Mouse (Mus musculus) olfactory bulb, adult 2 months (tissue): Measurements from ENCODE around the gene Sfxn5. TPM values are rescaled to one million over a fixed set of nuclear protein-coding genes. Genes with fewer than 3 reads are reported as not detected.

Experiments used
- H3K27ac ChIP-seq: fragments of 200-500 bp; 2 replicates; pipeline ENCODE4 v1.5.1; 2012; ENCODE audit warnings: low read depth, low read length; ENCODE audit not compliant: insufficient read depth
- H3K4me1 ChIP-seq: fragments of 200-500 bp; 2 replicates; pipeline ENCODE4 v1.6.1; 2012; ENCODE audit warnings: low read length; ENCODE audit not compliant: control insufficient read depth, insufficient read depth
- H3K4me3 ChIP-seq: fragments of 200-500 bp; 2 replicates; pipeline ENCODE4 v1.5.1; 2012; ENCODE audit warnings: mild to moderate bottlenecking, low read depth, low read length, moderate library complexity; ENCODE audit not compliant: insufficient read depth
- CTCF ChIP-seq: fragments of 200-500 bp; IDR thresholded peaks from 2 replicates; pipeline ENCODE4 v1.5.1; 2012; ENCODE audit warnings: low read depth, mild to moderate bottlenecking, low read length, moderate library complexity; ENCODE audit not compliant: insufficient read depth
- POLR2A ChIP-seq: fragments of 200-500 bp; IDR thresholded peaks from 2 replicates; pipeline ENCODE4 v1.6.1; 2012; ENCODE audit warnings: mild to moderate bottlenecking, low read depth, low read length, moderate library complexity; ENCODE audit not compliant: insufficient read depth
- WGBS: fragments of 180-500 bp; shearing (Covaris S2); methylation state at CpG from one replicate; pipeline ENCODE4 v1.1.7; 2018; 5-methylcytosine and 5-hydroxymethylcytosine counted together
- polyA plus RNA-seq: library from polyadenylated mRNA; stranded (reverse); fragments of >200 nt; gene quantifications from 2 replicates; pipeline ENCODE4 v1.2.4, GENCODE M21; 2012; ENCODE audit warnings: low replicate concordance; ENCODE audit not compliant: missing spikeins, insufficient read depth, insufficient read length

Sfxn5 gene
- polyA plus RNA-seq, 1 experiment, result not detected

- H3K4me1 ChIP-seq, result peaks cover 12% of the 10 kb centered on the region
- no peak overlapping the region for H3K27ac ChIP-seq
- no peak for TF ChIP-seq POLR2A
- TF ChIP-seq CTCF, result no peak
- H3K4me3 ChIP-seq, result no peak overlapping the region
- WGBS, result 94% methylated on average over 4 of the region's 4 CpGs
These were observed 3.5 kb downstream of the Sfxn5 start for GRCm38 (mm10) chr6:85329666-85330185.

- Histone ChIP-seq H3K4me1 (peaks cover 11% of the 10 kb centered on the region), H3K4me3 (no peak overlapping the region), H3K27ac (no peak overlapping the region)
- TF ChIP-seq POLR2A (no peak), CTCF (no peak)
- WGBS, result 91% methylated on average over 4 of the region's 4 CpGs
These were observed 6.7 kb downstream of the Sfxn5 start for GRCm38 (mm10) chr6:85326564-85326963.

- Histone ChIP-seq H3K4me3 (no peak overlapping the region), H3K4me1 (peaks cover 9% of the 10 kb centered on the region), H3K27ac (peak overlapping the region; percentile 43)
- TF ChIP-seq CTCF (no peak), POLR2A (no peak)
- 8% methylated on average over 2 of the region's 2 CpGs for WGBS
These were observed 8.1 kb downstream of the Sfxn5 start for GRCm38 (mm10) chr6:85325109-85325508.

- Histone ChIP-seq H3K4me3 (no peak overlapping the region), H3K27ac (peak overlapping the region; percentile 57; the same call in 1 of the 2 replicates), H3K4me1 (peaks cover 9% of the 10 kb centered on the region)
- TF ChIP-seq POLR2A (no peak), CTCF (no peak)
- 58% methylated on average over 6 of the region's 6 CpGs for WGBS
These were observed 12.8 kb downstream of the Sfxn5 start for GRCm38 (mm10) chr6:85320445-85320866.

GRCm38 (mm10) chr6:85316211-85316610 lies 17.0 kb downstream of the Sfxn5 start:
- Histone ChIP-seq H3K4me1 (peaks cover 13% of the 10 kb centered on the region), H3K4me3 (no peak overlapping the region), H3K27ac (no peak overlapping the region)
- 68% methylated on average over 2 of the region's 2 CpGs for WGBS
- TF ChIP-seq CTCF (no peak), POLR2A (no peak)

- TF ChIP-seq CTCF (no peak), POLR2A (no peak)
- H3K4me3 ChIP-seq, result no peak overlapping the region
- 28% methylated on average over 9 of the region's 9 CpGs for WGBS
- peak overlapping the region; percentile 83 for H3K27ac ChIP-seq
- H3K4me1 ChIP-seq, result peaks cover 11% of the 10 kb centered on the region
These were observed 19.0 kb downstream of the Sfxn5 start for GRCm38 (mm10) chr6:85314064-85314798.

GRCm38 (mm10) chr6:85307894-85308293 lies 25.3 kb downstream of the Sfxn5 start:
- H3K4me1 ChIP-seq, result peaks cover 2% of the 10 kb centered on the region; the same call in 1 of the 2 replicates
- 72% methylated on average over 4 of the region's 4 CpGs for WGBS
- H3K27ac ChIP-seq, result no peak overlapping the region
- no peak overlapping the region for H3K4me3 ChIP-seq
- TF ChIP-seq POLR2A (no peak), CTCF (no peak)

DNA sequence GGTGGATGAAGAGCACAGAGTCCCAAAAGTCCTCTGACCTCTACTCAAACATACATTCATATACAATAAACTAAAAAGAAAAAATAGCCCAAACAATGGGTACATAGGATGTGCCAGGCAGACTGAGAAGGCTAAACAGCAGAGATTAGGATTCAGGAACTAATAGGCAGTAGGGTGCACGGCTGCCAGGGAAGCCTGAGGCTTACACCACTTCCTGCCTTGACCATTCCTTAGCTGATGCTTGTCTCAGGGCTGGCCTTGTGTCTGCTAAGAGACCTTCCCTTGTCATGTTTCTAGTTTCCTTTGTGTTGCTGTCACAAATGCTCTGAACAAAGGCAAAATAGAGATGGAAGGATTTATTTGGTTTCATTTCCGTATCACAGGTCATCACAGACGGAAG lies 26.8 kb downstream of the Sfxn5 start:
- TF ChIP-seq POLR2A (no peak), CTCF (no peak)
- peaks cover 5% of the 10 kb centered on the region; the same call in 1 of the 2 replicates for H3K4me1 ChIP-seq
- H3K4me3 ChIP-seq, result no peak overlapping the region
- 90% methylated on average over 3 of the region's 3 CpGs for WGBS
- no peak overlapping the region for H3K27ac ChIP-seq

DNA sequence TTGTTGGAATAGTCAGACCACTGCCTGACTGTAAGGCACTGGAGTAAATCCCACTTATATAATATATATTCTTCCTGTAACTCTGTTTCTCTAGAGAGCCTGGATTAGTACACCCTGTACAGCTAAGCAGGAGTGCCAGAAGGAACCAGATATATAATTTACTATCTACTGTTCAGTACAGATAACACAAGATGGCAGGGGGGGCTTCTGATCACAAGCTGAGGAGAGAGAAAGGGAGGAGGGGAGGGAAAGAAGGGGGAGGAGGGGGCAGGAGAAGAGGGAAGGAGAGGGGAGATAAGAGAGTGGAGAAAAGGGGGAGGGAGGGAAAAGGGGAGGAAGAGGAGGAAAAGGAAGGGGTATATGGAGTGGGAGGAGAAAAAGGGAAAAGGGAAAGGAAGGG lies 27.4 kb downstream of the Sfxn5 start:
- TF ChIP-seq CTCF, result no peak
- TF ChIP-seq POLR2A, result no peak
- no peak overlapping the region for H3K4me3 ChIP-seq
- H3K4me1 ChIP-seq, result peaks cover 5% of the 10 kb centered on the region; the same call in 1 of the 2 replicates
- H3K27ac ChIP-seq, result no peak overlapping the region
